Mouse (Mus musculus) myocyte (in vitro differentiated cells): ENCODE measurements around the gene Npsr1.

Source experiments
- MYOG ChIP-seq, 3 experiments: IDR thresholded peaks; one replicate each; pipeline ENCODE4 v1.6.1; 2011; ENCODE audit warnings: control low read depth in 2 of 3, low read depth in 2 of 3, mild to moderate bottlenecking in 2 of 3; ENCODE audit not compliant: insufficient read length in 2 of 3, control insufficient read depth in 1 of 3, insufficient read depth in 1 of 3
- POLR2AphosphoS2 ChIP-seq: IDR thresholded peaks from one replicate; pipeline ENCODE4 v1.6.1; 2011; ENCODE audit warnings: low read depth, control low read depth; ENCODE audit not compliant: insufficient read length
- TCF12 ChIP-seq: IDR thresholded peaks from one replicate; pipeline ENCODE4 v1.6.1; 2011; ENCODE audit warnings: mild to moderate bottlenecking, control low read depth; ENCODE audit not compliant: poor library complexity, insufficient read depth, severe bottlenecking

GRCm38 (mm10) chr9:24144341-24144740 lies 46.5 kb downstream of the Npsr1 start:
- TF ChIP-seq TCF12 (no peak), POLR2AphosphoS2 (no peak), MYOG (IDR thresholded peaks at IDR 0.05; ENCODE audit: control insufficient read depth in 1 of 3, insufficient read depth in 1 of 3, insufficient read length in 2 of 3, low read depth in 2 of 3) (no peak)
